Mouse (Mus musculus) embryo, embryonic 10 days (tissue): ENCODE results near the gene Rpl19.

Source experiments
- DNase-seq: peaks from one replicate; pipeline ENCODE4 v3.0.0-alpha.2; 2015; ENCODE audit warnings: low spot score

Gene Rpl19

DNA sequence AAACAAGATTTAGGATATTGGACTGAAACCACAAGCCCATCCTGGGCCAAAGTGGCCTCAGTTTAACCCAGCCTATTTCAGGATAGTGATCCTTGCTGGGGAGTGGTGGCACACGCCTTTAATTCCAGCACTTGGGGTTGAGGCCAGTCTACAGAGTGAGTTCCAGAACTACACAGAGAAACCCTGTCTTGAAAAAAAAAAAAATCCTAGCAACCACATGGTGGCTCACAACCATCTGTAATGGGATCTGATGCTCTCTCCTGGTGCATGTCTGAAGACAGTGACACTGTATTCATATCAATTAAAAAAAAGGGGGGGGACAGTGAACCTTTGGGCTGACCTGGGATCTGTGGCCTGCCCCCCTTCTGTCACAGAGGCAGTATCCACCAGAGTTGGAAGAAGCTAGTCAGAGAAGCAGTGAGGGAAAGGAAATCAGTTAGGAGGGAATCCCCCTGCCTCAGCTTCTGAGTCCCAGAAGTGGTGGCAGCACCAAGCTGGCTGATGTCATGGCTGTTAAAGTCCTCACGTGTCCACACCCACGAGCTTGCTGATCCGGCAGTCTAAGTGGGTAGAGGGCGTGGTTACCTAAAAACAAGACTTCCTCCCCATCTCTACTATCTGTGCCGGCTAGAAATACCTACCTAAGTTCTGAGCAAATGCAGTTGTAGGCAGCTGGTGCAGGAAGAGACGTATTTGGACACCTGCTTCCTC is 27.5 kb upstream of the Rpl19 start:
- DNase-seq, result no peak

DNA sequence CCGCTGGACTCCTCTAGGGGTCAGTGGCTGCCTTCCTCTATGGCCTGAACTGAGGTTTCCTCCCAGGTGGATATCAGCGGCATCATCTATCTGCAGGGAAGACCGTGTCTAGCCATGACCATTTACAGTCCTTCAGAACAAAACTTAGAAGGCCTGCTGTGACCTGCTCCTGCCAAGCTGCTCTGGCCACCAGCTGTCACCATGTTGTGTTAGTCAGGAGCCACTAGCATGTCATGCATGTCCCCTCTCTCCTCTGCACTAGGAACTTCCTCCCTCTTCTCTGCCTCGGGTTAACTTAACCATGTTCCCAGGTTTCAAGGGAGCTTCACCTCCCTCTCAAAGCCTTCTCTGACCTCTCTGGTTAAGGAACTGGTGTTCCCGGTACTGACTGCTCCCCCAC is 26.8 kb upstream of the Rpl19 start:
- no peak for DNase-seq

DNA sequence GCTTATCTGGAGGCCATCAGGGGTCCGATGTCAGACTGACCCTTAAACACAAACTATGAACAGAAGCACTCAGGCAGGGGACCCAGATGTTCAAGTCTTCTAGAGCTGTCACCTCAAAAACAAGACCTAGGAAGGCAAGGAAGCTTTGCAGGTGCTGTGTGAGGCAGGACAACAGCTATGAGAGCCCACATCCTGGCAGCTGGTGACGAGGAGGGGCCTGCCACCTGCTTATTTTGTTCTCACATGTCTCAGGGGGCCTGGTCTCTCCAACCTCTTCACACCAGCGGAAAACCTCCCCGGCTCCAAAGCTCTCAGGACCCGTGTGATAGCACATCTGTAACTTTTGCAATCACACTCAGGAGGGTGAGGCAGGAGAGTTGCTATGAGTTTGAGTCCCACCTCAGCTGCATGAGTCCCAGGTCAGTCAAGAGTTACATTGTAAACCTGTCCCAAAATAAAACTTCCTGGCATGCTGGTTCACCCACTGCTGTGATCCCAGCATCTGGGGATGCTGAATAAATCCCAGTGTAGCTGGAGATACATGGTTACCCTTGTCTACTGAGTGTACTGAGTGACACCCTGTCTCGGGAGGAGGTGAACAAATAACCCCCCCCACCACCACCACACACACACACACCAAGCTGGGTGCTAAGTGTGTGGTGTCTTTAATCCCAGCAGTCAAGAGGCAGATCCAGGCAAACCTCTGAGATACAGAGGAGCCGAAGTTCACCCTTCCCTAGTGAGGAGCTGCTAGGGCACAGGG is 26.0 kb upstream of the Rpl19 start:
- no peak for DNase-seq

DNA sequence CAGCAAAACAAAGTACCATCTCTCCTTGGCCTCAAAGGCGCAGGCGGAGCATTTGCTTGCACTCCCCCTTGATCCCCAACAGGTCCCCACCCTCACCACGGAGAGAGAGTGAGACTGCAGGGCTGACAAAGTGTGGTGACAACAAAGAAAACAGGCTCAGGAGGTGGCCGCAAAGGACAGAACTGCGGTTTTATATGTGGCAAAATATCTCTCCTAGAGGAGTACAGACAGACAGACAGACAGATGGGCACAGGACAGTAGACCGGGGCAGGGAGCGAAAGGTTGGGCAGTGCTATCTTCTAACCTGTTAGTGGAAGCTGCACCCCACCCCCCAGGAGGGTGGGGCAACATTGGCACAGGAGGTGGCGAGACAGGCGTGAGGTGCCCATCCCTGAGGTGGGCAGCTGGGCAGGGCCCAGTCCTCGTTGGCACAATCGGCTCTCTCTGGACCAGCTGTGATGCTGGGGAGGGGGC is 25.1 kb upstream of the Rpl19 start:
- no peak for DNase-seq

DNA sequence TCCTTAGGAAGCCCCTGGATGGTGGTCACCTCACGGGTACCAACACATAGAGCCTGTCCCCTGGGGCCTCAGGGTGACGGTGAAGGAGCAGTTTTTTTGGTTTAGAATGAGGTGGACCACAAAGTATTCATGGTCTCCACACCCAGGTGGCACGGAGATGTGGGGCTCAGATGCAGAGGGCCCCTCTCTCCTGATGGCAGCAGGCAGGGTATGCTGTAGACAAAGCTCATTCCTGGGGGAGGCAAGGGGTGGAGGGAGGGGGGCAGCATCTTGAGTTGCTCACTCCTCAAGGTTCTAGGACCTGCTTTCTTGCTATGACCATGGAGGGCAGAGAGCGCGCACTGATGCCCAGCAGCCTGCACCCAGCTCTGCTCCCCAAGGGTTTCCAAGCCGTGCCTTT is 24.5 kb upstream of the Rpl19 start:
- no peak for DNase-seq

DNA sequence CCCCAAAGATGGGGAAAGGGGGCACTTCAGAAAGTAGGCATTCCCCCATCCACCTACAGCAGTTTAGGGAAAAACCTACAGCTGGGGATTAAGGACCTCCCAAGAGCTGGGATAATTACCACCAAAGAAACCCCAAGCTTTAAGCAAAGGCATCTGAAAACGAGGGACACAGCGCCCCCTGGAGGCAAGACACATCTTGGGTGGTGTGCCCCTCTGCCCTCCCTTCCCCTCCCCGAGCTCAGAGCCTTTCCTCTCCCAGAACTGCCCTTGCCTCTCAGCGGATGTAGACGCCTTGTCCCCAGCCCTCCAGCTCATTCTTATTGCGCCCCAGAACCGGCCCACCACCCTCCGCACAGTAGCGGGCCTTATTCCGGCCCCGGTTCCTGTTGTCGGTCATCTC is 23.9 kb upstream of the Rpl19 start:
- peak; percentile 93 for DNase-seq

DNA sequence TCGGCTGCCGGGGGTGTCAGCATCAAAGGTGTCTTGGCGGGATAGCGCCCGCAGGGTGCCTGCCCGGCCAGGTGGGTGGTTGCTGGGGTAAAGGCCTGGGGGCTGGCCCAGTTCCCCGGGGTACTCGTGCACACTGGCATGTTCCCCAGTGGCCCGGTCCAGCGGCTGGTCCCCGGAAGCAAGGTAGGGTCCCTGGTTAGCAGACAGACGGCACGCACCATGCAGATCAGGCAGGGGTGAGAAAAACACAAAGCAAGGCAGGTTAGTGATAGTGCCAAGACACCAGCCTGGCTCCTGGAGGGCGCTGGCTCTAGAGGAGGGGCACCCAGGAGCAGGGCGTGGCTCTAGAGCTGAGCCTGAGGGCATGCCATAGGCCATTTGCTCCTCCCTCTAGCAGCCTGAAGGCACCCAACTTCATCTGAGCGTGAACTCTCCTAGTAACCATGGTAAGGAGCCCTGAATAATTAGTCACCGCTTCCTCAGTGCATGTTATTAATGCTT is 23.3 kb upstream of the Rpl19 start:
- no peak for DNase-seq

DNA sequence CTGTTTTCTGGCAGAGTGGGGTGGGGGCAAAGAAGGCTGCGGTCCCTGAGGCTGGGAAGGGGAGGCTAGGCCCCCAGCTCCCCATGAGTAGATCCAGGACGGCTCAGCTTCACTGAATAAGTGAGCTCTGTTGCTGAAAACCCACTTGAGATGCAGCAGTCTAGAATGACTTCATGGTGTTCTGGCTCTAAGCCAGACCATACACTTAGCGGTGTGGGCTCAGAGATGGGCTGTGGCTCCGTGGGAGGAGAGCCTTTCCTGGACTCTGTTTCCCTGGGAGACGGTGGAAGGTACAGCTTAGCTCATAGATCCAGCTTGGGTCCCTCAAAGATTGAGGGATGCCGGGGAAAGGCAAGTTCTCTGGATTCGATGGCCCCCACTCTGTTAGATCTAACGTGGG is 22.3 kb upstream of the Rpl19 start:
- DNase-seq, result no peak

DNA sequence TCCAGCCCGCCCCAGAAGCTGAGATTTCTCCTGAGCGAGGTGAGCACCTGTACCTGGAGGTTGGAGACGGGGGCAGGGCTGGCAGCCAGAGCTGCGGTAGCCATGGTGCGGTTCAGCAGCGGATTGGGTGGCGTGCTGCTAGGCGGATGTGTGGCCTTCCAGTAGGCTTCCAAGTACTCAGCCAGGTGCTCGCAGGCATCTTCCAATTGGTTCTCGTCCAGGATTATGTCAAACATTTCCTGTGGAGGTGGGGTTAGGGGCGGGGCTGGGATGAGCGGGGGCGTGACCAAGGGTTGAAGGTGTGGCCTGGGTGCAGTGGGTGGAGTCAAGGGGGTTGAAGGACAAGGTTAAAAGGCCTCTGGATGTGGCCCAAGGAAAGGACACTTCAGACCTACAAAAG is 21.4 kb upstream of the Rpl19 start:
- DNase-seq, result no peak

DNA sequence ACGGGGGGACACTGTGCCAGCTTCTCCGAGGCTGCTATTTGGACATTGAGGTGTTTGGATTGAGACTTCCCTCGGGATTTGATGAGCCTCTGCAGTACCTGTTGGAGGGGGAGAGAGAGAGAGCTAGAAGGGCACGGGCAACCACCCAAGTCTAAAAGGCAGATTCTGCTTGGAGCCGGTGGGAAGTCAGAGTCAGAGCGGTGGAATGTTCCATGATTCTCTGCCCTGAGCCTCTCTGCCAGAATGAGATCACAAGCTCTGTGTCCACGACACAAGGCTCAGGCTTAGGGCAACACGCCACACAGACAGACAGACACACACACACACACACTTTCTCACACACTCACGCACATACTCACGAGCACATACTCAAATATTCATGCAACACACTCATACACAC is 20.8 kb upstream of the Rpl19 start:
- DNase-seq, result no peak

DNA sequence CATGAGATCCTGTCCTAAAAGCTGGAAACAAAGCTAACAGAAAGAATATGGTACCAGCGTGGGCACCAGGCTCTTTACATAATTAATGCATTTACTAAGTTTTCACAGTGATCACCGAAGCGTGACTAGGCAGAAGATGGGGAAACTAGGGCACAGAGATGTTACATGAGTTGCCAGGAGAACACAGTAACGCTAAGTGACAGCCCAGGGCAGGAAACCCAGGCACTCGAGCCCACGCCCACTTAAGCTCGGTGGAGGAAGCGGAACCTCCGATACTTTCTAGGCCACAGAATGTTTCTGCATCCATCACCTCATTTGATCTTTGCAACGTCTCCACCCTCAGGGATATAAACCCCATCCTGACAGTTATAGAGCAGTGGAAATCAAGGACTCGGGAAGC is 18.4 kb upstream of the Rpl19 start:
- DNase-seq, result no peak

DNA sequence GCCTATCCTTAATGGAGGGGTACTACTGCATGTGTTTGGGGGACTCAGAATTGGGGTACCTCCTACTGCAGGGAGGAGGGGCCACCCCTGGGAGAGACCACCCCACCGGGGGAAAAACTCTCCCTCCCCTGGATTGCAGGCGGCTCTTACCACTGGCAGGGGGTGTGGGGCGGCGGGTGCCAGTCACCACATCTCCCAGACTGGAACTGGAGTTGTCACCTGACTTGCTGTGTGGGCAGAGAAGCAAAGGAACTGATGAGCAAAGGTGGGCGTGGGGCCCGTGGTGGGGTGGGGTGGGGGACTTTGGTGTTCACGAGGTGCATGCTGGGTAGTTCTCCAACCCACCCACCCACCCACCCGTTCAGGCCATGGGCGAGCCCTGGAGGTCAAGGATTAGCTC is 14.8 kb upstream of the Rpl19 start:
- DNase-seq, result no peak

DNA sequence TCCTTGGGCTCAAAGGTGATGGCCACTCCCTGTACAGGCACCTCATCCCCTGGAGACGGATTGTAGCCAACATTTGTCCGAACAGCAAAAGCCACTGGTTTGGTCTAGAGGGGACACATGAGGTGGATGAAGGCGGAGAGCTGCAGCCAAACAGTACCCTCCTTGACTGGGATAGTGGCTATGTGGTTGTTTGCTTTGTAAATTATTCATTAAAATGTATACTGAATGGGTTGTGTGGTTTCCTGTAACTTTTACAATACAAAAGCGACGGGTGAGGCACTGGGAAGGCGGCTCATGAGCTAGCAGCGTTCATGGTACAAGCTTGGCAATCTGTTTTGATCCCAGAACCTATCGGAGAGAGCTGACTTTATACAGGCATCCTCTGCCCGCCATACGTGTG is 13.7 kb upstream of the Rpl19 start:
- DNase-seq, result no peak

DNA sequence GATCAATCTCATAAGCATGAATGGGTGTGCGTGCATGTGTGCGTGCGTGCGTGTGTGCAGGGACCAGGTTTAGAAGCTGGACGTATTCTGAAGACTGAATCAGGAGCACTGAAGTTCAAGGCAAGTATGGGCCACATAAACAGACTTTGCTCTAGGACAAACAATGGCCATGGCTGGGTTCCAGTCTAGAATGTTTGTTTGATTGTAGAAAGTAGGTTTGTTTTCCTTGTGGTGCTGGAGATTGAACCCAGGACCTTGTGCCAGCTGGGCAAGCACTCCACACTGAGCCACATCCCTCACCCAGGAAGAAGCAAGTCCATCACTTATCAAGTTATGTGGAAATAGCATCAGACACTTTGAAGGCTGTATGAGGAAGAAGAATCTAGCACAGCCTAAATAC is 10.3 kb upstream of the Rpl19 start:
- no peak for DNase-seq

DNA sequence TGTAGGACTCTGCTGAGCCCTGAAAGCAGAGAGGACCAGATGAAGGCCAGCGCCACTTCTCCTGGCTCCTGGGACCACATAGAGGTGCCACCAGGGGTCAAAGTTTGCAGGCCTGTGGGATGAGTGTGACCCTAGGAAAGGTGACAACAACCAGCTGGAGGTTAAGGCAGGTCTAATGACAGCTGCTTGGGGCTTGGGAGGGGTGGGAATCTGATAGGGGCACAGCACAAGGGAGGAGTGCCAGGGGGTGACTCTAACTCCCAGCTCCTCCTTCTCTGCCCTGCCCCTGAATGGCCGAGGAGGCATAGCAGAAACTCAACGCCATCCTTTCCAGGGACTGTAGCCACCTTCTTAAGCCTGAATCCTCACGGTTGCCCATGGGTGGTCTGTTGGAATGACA is 9.7 kb upstream of the Rpl19 start:
- no peak for DNase-seq

DNA sequence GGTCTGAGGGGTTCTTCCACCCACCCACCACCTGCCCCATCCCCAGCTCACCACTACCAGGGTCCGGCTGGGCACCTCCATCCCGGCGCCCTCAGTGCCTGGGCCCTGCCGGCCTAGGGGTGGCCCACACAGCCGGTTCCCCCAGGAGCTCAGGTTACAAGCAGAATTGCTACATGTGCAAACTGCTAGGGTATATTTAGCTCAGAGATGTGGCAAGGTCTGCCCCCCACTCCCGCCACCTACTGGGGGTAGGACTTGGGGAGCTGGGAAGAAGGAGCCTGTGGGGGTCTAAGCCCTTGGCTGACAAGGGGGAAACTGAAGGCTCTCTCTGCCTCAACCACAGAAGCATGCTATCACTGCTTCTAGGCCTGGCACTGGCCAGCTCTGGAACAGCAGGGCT is 8.3 kb upstream of the Rpl19 start:
- DNase-seq, result no peak

DNA sequence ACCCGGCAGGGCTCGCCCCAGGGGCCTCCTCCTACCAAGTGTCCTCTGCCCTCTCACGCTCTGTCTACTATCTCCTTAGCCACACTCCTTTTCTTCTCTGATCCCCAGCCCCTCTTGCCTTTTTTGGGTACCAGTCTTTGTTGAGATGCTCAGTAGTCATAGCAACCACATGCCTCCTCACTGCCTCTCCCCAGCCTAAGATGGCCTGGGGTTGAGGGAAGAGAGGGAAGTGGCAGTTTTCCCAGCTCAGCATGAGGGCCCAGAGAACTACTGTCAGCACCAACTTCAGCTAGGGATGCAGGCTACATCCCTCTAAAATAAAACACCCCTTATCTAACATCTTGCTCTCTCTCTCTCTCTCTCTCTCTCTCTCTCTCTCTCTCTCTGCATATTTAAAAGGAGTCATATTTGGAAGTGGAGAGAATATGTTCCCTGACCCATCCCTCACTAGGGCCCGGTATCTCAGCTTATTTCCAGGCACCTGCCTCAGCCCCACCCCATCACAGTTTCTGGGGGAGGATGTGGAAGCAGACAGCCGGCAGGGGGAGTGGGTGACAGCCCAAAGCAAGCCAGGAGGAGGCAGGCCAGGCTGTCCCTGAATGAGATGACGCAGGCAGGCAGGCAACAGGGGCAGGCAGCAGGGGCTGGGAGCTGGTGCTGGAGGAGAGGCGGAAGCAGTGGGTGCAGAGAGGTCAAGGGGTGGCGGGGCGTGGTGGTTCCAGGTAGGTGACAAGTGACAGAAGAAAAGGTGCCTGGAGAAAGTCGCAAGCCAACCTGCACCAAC is 7.5 kb upstream of the Rpl19 start:
- peak; percentile 57 for DNase-seq

DNA sequence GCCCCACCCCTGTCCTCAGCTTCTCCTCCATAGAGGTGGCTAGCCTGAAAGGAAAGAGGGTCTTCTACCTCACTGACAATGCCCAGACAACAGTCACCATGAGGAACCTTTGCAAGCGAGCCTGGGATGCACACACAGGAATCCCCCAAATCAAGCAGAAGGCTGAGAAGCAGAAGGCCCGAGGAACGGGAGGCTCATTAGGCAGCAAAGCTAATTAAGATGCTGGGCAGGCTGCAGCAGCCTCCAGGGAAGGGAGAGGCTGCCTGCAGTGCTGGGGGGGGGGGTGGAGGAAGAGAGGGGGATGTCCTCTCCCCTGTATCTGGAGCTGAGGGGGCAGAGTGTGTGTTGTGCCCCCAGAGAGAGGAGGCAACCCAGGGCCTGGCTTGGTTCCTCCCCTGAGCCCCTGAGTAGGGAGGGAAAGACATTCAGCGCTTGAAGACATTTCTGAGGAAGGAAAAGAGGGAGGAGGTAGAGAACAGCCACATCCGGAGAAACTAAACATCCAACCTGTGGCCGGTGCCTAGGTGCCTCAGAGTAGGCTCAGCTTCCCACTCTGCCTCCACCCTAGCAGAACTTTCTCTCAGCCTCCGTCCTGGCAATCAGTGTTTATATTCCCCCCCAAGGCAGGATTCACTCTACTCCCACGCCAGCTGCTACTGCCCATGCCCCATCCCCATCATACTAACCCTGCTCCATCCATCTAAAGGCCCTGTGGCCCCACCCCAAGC is 6.5 kb upstream of the Rpl19 start:
- no peak for DNase-seq

DNA sequence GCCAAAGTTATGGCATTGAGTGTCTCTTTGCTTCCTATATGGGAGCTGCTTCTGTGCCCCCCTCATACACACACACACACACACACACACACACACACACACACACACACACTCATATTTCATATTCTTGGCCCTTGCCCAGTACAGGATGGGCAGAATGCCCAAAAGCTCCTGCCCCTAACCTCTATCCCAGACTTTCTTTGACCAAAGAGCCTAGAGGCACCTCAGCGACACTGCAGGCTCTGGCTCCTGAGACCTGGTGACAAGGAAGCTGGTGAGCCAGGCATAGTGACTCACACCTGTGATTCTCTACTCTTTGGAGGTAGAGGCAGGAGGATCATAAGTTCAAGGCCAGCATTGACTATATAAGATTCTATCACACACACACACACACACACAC is 5.8 kb upstream of the Rpl19 start:
- DNase-seq, result no peak

DNA sequence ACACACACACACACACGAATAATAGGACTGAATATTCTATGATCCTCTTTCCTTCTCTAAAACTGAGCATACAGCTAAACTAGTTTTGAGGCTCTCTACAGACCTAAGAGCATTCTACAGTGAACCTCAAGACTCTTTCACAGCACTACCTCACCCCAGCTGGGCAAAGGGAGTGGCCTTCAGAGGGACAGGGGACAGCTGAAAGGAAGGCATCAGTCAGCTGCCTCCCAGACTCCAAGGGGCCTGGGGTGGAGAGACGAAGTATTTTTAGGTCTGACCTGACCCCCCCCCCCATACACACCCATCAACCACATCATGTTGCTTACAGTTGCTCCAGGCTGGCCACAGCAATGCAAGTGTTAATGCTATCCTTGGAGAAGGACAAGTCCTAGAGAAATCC is 5.4 kb upstream of the Rpl19 start:
- no peak for DNase-seq

DNA sequence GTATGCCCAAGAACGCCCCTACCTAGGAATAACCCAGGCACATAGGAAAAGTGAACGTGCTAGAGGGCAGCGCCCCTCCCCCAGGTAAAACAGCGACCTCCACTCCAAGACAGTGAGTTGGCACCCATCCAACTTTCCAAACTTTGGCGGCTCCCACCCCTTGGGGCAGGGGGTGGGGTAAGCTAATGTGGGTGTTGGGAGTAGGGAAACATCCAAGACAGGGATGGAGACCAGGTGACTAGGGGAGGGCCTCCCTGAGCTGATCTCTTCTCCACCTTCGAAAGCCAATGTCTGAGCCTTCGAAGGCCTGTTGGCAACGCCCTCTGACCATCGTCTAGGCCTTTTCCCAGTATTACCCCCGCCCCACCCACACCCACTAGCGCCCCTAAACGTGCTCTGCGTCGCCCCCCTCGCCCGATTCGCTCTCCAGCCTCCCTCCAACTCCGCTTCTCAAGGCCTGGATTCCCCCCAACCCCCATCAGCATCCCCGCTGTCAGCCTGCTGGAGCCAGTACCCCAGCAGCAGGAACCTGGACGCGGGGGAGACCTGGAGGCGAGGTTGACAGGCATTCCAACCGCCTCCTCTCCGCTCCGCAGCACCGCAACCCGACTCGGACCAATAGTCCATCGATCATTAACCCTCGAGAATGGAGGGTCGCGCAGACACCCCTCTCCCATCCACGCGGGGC is 4.8 kb upstream of the Rpl19 start:
- peak; percentile 45 for DNase-seq

DNA sequence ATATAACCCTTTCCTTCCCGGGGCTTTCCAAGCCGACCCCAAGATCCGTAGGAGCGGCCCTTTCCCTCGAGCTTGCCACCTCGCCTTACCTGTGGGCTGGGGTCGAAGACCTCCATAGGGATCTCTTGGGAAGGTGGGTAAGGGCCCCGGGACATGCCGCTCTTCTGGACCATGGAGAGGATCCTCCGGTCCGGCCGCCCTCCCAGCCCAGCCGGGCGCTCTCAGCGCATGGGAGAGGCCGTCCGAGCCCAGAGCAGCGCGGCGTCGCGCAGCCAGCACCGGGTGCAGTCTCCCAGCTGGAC is 4.3 kb upstream of the Rpl19 start:
- no peak for DNase-seq
